Mouse (Mus musculus): ENCODE data around the gene Oasl2.

- TF ChIP-seq CTCF (IDR thresholded peaks at IDR 0.05; ENCODE audit: low read depth, low read length) (peak; percentile 28), EP300 (IDR thresholded peaks at IDR 0.05; ENCODE audit: insufficient read depth, low read depth, low read length) (no peak), POLR2A (IDR thresholded peaks at IDR 0.05; ENCODE audit: insufficient read depth, low read length) (no peak)
Measured at GRCm38 (mm10) chr5:114875858-114876257, 20.9 kb upstream of the Oasl2 start.
